Mouse (Mus musculus): ENCODE data around the gene Spsb3.

Gene Spsb3

GRCm38 (mm10) chr17:24897600-24897999 lies 11.2 kb downstream of the Spsb3 start:
- no peak for DNase-seq

GRCm38 (mm10) chr17:24898041-24898854 lies 11.8 kb downstream of the Spsb3 start:
- no peak for DNase-seq

DNA sequence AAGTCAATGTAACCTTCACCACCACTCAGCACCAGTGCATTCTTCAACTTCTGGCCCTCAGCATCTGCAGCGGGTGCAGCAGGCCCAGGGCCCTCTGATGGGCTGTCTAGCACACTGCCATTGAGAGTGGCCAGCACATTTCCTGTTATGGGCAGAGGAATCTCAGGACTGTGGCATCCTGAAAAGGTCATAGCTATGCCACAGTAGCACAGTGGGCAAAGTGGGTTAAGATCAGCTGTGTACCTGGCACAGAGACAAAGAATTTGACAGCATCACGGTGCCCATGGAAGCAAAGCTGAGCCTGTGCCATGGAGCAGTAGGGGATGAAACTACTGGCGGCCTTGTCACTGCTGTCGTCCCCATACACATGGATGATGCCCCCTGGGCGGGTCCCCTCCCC lies 12.7 kb downstream of the Spsb3 start:
- no peak for DNase-seq

GRCm38 (mm10) chr17:24900014-24900413 lies 13.6 kb downstream of the Spsb3 start:
- no peak for DNase-seq

DNA sequence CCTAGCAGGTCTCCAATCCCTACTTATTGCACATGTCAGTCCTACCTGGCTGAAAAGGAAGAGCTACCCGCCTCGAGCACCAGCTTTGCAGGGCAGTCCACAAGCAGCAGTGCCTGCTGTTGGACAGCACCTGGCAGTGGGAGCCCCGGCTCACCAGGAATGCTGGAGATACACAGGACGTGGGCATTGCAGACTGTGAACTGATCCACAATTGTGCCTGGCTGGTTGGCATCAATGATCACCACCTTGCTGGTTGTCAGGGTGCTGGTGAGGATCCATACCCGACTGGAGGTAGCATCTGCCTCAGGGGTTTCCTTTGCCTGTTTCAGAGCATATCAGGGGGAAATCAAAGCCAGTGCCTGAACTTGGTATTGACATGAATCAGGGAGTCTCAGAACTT lies 15.7 kb downstream of the Spsb3 start:
- no peak for DNase-seq

- DNase-seq, result no peak
Observed at GRCm38 (mm10) chr17:24902671-24903474, 16.4 kb downstream of the Spsb3 start.

- no peak for DNase-seq
Observed at GRCm38 (mm10) chr17:24903767-24904166, 17.3 kb downstream of the Spsb3 start.

DNA sequence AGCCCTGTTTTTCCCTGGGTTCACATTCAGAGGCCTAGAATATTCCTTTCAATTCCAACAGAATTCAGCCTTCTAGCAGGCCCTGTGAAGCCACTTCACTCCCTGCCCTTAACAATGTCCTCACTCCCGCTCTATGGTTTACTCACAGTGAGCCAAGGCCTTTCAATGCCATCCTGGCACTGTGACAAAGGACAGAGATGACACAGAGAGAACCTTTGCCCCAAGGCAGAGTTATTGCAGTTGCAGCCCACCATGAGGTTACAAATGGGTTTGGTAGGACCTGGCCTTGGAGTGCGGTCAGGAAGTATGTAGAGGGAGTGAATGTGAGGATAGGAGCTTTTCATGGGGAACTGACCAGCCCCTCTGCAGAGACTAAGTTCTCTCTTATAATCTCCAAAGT lies 21.1 kb downstream of the Spsb3 start:
- no peak for DNase-seq

- no peak for DNase-seq
Observed at GRCm38 (mm10) chr17:24913984-24914383, 27.5 kb downstream of the Spsb3 start.

DNA sequence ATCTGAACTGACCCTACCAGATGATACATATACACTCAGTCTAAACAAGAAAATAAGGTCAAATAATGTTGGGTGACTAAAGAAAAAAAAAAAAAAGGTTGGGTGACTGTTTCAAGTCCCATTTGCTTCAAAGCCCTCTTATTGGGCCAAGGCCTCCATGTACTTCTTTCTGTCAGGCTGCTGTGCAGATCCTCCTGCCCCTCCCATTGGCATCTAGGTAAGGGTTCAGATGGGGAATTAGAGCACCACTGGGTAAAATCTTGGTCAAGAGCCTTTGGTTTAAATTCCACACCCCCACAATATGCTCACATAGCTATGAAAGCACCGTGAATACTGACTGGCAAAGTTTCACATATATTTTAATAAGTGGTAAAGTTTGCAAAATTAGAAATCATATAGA lies 36.8 kb downstream of the Spsb3 start:
- DNase-seq, result no peak

DNA sequence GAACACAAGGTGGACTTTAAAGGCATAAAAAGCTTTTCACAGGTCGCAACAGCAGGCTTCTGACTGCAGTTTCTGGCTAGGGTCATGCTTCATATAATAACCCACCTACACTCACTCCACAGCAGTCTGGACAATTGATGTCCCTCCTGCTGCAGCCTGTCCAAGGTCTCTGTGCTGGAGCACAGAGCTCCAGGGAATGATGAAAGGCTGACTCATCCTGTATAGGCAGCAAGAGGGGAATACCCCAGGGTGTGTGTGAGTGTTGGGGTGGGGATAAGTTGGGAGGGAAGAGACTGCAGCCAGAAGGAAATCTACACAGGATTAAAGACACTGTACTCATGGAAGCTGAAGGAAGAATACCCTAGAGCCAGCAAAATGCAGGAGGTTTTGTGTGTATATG lies 43.1 kb downstream of the Spsb3 start:
- DNase-seq, result no peak

- no peak for DNase-seq
Observed at GRCm38 (mm10) chr17:24932431-24932830, 46.0 kb downstream of the Spsb3 start.

DNA sequence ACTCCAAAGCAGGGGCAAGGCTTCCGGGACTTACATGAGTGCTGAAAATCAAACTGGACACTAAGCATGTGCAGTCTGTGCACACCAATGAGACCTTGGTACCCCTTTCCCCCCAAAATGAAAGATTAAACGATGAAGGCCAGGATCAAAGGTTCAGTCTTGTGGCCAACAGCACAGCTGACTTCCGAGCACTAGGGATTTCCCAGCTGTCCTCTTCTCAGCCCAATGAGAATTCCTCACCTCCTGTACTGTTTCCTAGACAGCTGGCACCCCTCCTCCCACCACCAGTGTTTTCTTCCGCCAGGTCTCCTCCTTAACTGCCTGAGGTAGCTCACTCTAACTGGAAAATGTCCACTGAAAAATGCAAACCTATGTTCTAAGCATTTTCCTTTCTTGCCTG lies 46.7 kb downstream of the Spsb3 start:
- DNase-seq, result no peak

GRCm38 (mm10) chr17:24934926-24935325 lies 48.5 kb downstream of the Spsb3 start:
- no peak for DNase-seq

DNA sequence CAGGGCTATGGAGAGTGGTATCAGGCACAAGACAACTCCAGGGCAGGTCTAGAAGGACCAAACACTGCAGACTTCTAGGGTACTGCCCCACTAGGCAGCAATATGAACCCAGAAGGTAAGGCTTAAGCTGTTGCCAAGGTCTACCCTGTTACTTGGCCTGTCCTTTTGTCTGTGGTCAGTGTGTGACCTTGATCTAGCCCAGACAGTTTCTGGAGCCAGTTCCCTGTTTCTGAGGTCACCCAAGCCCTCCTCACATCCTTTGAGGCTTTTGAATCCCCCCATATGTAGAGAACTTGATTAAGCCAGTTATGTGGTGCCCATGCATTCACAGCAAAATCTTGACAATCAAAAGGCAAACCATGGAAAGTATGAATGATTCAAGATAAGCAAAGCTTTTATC lies 49.2 kb downstream of the Spsb3 start:
- DNase-seq, result no peak

DNA sequence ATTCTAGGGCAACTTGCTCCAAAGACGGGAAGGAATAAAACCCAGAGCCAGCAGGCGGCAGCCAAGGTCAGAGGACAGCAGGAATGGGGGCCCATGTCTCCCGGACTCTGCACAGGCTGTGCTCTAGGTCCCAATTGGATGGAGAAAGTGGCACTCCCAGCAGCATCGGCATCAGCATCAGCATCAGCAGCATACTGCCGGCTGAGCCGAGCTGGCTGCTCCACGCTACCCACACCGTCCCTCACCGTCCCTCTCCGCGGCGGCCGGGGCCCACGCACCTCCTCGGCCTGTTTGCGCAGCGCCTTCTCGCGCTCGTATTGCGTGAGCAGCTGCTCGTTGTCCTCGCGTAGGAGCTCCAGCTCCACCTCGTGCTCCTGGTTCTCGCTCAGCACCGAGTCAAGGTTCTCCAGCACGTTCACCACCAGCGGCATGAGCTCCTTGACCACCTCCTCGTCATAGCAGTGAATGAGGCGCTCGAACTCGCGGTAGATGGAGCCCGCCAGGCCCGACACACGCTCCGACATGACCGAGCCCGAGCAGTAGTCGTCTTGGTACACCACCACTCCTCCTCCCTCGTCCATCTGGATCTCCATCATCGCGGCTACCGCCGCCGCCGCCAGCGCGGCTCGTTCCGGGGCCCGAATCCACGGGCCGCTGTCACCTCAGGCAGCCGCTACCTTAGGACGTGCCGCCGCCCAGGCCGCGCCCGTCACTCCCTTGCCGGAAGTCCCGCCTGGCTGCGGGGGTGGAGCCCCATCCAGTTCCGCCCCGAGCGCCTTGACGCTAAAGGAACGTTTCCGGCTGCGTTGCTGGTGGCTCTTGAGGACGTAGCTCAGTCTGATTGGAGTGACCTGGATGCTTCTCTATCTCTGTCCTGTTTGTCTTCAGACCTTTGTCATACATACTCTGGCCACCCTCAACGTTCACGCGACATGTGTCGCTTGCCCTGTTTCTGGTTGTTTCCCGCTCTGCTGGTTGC lies 50.1 kb downstream of the Spsb3 start, which contains the start of gene Mapk8ip3:
Mapk8ip3 (minus strand) TSS at position 719 of the 979 bp plus-strand sequence.
- DNase-seq, result peak; percentile 93

DNA sequence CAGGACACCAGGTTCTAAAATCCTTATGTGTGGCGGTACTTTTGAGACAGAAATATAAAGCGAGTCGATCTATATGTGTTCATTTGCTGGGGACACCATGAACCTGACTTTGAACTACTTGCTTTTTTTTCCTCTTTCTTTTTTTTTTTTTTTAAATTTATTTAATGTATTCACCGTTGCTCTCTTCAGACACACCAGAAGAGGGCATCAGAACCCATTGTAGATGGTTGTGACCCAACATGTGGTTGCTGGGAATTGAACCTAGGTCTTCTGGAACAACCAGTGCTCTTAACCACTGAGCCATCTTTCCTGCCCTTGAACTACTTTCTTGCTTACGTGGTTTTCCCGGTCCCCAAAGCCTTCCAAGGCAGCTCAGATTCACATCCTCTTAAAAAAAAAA lies 50.8 kb downstream of the Spsb3 start:
- DNase-seq, result no peak

Measured in right cerebral cortex, postnatal 4 days (tissue).